Mouse (Mus musculus) lung, postnatal 0 days (tissue): Measurements from ENCODE around the gene Slc17a9. TPM values are rescaled to one million over a fixed set of nuclear protein-coding genes. Genes with fewer than 3 reads are reported as not detected.

ENCODE experiments used
- ATAC-seq: fragments of 200-750 bp; cut with Nextera tagmentation; 2 replicates; pipeline ENCODE4 v1.8.0; 2017; ENCODE audit warnings: moderate library complexity
- DNase-seq: peaks from one replicate; pipeline ENCODE4 v3.0.0-alpha.2; 2016; ENCODE audit warnings: low spot score
- H3K27ac ChIP-seq: fragments of 300-500 bp; sonication (generic); 2 replicates; pipeline ENCODE4 v1.5.1; 2014; ENCODE audit warnings: antibody characterized with exemption, mild to moderate bottlenecking, low read length, mixed read lengths
- H3K27me3 ChIP-seq: fragments of 300-500 bp; sonication (generic); replicated peaks from 2 replicates; pipeline ENCODE4 v1.6.1; 2014; ENCODE audit warnings: low read length, mixed read lengths; ENCODE audit not compliant: insufficient read depth
- H3K36me3 ChIP-seq: fragments of 300-500 bp; sonication (generic); 2 replicates; pipeline ENCODE4 v1.6.1; 2014; ENCODE audit warnings: low read length, mixed read lengths; ENCODE audit not compliant: insufficient read depth
- H3K4me1 ChIP-seq: fragments of 300-500 bp; sonication (generic); 2 replicates; pipeline ENCODE4 v1.6.1; 2014; ENCODE audit warnings: antibody characterized with exemption, low read depth, low read length, mixed read lengths; ENCODE audit not compliant: insufficient read depth
- H3K4me2 ChIP-seq: fragments of 300-500 bp; sonication (generic); replicated peaks from 2 replicates; pipeline ENCODE4 v1.6.1; 2014; ENCODE audit warnings: low read depth, mild to moderate bottlenecking, low read length, moderate library complexity, mixed read lengths
- H3K4me3 ChIP-seq: fragments of 300-500 bp; sonication (generic); 2 replicates; pipeline ENCODE4 v1.5.1; 2014; ENCODE audit warnings: low read depth, low read length
- H3K9ac ChIP-seq: fragments of 300-500 bp; sonication (generic); replicated peaks from 2 replicates; pipeline ENCODE4 v1.6.1; 2014; ENCODE audit warnings: low read depth, mild to moderate bottlenecking
- H3K9me3 ChIP-seq: fragments of 300-500 bp; sonication (generic); 2 replicates; pipeline ENCODE4 v1.6.1; 2016; ENCODE audit warnings: low read length, mixed read lengths
- CTCF ChIP-seq: IDR thresholded peaks from 2 replicates; pipeline ENCODE4 v1.5.1; 2016; ENCODE audit warnings: antibody characterized with exemption, mild to moderate bottlenecking
- EP300 ChIP-seq: IDR thresholded peaks from 2 replicates; pipeline ENCODE4 v1.6.1; 2016; ENCODE audit warnings: antibody characterized with exemption, mild to moderate bottlenecking, control low read depth
- WGBS: fragments of 180-500 bp; shearing (Covaris S2); extraction: QIAGEN DNeasy Blood & Tissue Kit; methylation state at CpG from one replicate; pipeline ENCODE4 v1.1.7; 2014; 5-methylcytosine and 5-hydroxymethylcytosine counted together
- polyA plus RNA-seq: library from polyadenylated mRNA; unstranded; fragments of >200 nt; fragmentation: Nextera tagmentation; extraction: Ambion mirVana; gene quantifications from 2 replicates; pipeline ENCODE4 v1.2.1, GENCODE M21; 2015

Gene Slc17a9
- polyA plus RNA-seq, 1 experiment from 2014 or later: 1.4 TPM

DNA sequence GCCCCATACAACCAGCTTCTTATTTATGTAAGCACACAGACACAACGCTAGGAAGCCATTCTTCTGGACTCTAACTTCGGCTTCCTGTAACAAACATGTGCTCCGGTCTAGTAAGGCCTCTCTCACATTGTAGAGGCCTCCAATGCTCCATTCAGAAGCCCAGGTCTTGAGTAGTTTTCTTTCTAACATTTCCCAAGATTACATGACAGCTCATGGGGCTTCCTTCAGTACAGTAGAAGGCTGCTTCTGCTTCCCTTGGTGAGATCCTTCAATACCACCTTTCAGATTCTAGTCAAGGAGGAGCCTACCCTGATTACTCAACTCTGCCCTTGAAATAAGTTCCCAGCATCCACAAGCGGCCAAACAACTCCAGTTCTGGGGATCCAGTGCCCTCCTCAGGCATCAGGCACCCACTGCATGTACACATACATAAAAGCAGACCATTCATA lies 22.3 kb upstream of the Slc17a9 start:
- Histone ChIP-seq H3K4me2 (peak overlapping the region; percentile 75), H3K9me3 (no peaks in the 10 kb centered on the region), H3K4me1 (peaks cover 14% of the 10 kb centered on the region), H3K27me3 (no peaks in the 10 kb centered on the region), H3K4me3 (peak overlapping the region; percentile 92), H3K27ac (peak overlapping the region; percentile 98), H3K9ac (peak overlapping the region; percentile 99; the same call in 1 of the 2 replicates), H3K36me3 (no peaks in the 10 kb centered on the region)
- 22% methylated on average over 4 of the region's 4 CpGs for WGBS
- DNase-seq: peak; percentile 52
- no peak for TF ChIP-seq EP300
- TF ChIP-seq CTCF: peak; percentile 42
- no peak for ATAC-seq

DNA sequence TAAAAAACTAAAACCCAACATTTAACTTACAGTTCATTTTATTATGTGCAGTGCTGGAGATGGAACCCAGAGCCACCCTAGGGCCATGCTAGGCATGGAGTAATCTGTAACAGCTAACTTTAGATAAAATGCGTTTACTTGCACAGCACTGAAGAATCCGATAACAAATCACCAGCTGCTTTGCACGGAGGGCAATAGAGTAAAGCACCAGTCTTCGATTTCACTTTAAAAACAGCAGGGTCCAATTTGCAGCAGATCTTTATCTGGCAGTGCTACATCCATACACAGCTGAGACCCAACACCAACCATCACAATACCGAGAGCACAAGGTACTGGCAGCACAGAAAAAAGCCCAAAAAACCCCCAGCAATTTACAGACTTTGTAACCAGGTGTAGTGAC lies 21.9 kb upstream of the Slc17a9 start:
- Histone ChIP-seq H3K27ac (no peak overlapping the region; the same call in 1 of the 2 replicates), H3K9me3 (no peaks in the 10 kb centered on the region), H3K4me1 (peaks cover 14% of the 10 kb centered on the region), H3K27me3 (no peaks in the 10 kb centered on the region), H3K9ac (no peak overlapping the region), H3K4me3 (no peak overlapping the region), H3K36me3 (no peaks in the 10 kb centered on the region), H3K4me2 (no peak overlapping the region)
- no peak for TF ChIP-seq CTCF
- no peak for TF ChIP-seq EP300
- WGBS: 70% methylated on average over 5 of the region's 5 CpGs
- DNase-seq: no peak
- no peak for ATAC-seq

DNA sequence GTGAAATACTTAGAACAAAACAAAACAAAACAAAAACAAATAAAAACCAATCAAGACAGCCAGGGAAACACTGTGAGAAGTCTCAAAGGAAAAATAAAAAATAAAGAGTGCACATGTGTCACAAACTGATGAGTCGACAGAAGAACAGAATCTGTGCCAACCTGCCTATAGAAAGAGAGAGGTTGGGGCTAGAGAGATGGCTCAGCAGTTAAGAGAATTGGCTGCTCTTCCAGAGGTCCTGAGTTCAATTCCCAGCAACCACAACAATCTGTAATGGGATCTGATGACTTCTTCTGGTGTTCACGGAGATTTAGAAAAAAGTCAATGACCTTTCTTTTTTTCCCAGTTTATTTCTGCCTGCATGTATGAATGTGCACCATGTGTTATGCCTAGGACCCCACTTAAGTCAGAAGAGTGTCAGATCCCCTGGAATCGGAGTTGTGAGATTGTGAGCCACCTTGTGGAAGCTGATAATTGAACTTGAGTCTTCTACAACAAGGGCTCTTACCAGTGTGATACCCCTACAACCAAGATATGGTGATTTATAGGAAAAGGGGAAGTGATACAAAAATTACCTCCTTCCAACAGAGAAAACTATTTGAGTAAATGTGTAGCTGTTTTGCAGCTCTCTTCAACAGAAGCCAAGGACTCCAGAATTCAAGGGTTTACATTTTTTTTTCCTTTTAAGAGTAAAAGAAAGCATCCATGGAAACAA lies 21.3 kb upstream of the Slc17a9 start:
- no peak overlapping the region for H3K4me3 ChIP-seq
- no peak overlapping the region for H3K9ac ChIP-seq
- H3K27me3 ChIP-seq: no peaks in the 10 kb centered on the region
- no peak overlapping the region for H3K4me2 ChIP-seq
- H3K9me3 ChIP-seq: no peaks in the 10 kb centered on the region
- no peak overlapping the region for H3K27ac ChIP-seq
- TF ChIP-seq EP300: no peak
- no peak for TF ChIP-seq CTCF
- no peaks in the 10 kb centered on the region for H3K36me3 ChIP-seq
- ATAC-seq (no peak), DNase-seq (no peak)
- peaks cover 20% of the 10 kb centered on the region for H3K4me1 ChIP-seq
- 77% methylated on average over 3 of the region's 3 CpGs for WGBS

DNA sequence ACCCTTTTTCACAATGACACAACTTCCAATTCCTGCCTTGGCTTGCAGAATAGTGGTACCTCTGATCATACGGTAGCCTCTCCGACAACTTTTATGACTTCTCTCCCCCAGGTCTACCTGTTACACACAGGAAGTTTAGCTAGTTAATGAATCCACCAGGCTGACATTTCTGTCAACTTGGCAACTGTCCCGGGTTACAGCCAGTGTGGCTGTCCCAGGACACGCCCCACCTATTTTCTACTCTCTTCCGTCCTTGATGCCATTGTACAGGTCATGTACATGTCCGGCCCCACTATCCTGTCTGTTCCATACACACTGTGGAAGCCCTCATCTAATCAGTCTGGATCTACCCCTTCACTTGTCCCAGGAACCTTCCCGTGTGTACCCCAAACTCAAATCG lies 20.5 kb upstream of the Slc17a9 start:
- H3K4me3 ChIP-seq: no peak overlapping the region
- H3K36me3 ChIP-seq: no peaks in the 10 kb centered on the region
- no peak overlapping the region for H3K4me2 ChIP-seq
- peaks cover 17% of the 10 kb centered on the region for H3K4me1 ChIP-seq
- ATAC-seq: no peak
- no peaks in the 10 kb centered on the region for H3K9me3 ChIP-seq
- H3K27ac ChIP-seq: 0 out of 2 replicates have a peak overlapping the region, but pooled peaks have one; percentile 26
- no peak overlapping the region for H3K9ac ChIP-seq
- WGBS: 57% methylated on average over 8 of the region's 8 CpGs
- peak; percentile 26 for DNase-seq
- no peaks in the 10 kb centered on the region for H3K27me3 ChIP-seq
- TF ChIP-seq CTCF (no peak), EP300 (no peak)

DNA sequence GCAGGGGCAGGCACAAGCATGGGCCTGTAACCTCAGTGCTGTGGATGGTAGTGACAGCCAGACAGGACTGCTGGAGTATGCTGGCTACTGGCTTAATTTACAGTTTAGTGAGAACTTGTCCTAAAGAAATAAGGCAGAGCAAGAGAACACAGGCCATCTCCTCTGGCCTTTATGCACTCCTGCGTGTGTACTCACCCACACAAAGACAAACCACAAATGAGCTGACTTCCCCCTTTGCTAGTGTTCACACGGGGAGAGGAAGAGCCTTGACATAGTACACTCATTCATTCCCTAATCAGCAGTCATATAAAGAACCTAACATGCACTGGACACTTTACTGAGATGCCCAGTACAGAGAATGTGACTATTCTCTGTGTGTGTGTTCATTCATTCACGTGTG lies 20.0 kb upstream of the Slc17a9 start:
- Histone ChIP-seq H3K4me3 (no peak overlapping the region), H3K9me3 (no peaks in the 10 kb centered on the region), H3K4me2 (no peak overlapping the region), H3K27me3 (no peaks in the 10 kb centered on the region), H3K4me1 (peaks cover 14% of the 10 kb centered on the region), H3K27ac (0 out of 2 replicates have a peak overlapping the region, but pooled peaks have one; percentile 26), H3K9ac (no peak overlapping the region), H3K36me3 (no peaks in the 10 kb centered on the region)
- no peak for DNase-seq
- no peak for ATAC-seq
- WGBS: 64% methylated on average over 3 of the region's 3 CpGs
- TF ChIP-seq CTCF: no peak
- no peak for TF ChIP-seq EP300

DNA sequence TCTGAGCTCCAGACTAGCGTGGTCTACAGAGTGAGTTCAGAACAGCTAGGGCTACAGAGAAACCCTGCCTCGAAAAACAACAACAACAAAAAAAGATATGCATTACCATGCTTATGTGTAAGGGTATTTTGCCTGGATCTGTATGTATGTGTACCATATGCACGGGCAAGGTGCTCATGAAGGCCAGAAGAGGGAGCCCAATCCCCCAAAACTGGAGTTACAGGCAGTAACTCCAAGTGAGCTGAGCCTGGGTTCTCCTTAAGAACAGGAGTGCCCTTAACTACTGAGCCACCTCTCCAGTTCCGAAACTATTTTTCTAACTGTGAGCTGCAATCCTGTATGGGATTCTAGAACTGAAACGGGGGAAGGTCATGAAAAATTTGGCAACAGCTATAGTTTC lies 19.1 kb upstream of the Slc17a9 start:
- no peak for ATAC-seq
- TF ChIP-seq CTCF (peak; percentile 34), EP300 (no peak)
- H3K9me3 ChIP-seq: no peaks in the 10 kb centered on the region
- H3K36me3 ChIP-seq: no peaks in the 10 kb centered on the region
- no peak overlapping the region for H3K4me2 ChIP-seq
- no peak overlapping the region for H3K27ac ChIP-seq
- DNase-seq: no peak
- H3K27me3 ChIP-seq: no peaks in the 10 kb centered on the region
- no peak overlapping the region for H3K4me3 ChIP-seq
- H3K9ac ChIP-seq: no peak overlapping the region
- WGBS: 92% methylated on average over 5 of the region's 5 CpGs
- H3K4me1 ChIP-seq: peaks cover 15% of the 10 kb centered on the region
